Mouse (Mus musculus) erythroblast, embryonic 14.5 days (primary cell): ENCODE results near the gene Hoxb3.

Experiments
- GATA1 ChIP-seq: IDR thresholded peaks from 2 replicates; pipeline ENCODE4 v1.6.1; 2012; ENCODE audit warnings: low read length, inconsistent platforms, mixed read lengths
- TAL1 ChIP-seq: IDR thresholded peaks from 3 replicates; pipeline ENCODE4 v1.6.1; 2012; ENCODE audit warnings: low read length, inconsistent platforms, mixed read lengths

- TF ChIP-seq GATA1, result no peak
- no peak for TF ChIP-seq TAL1
These were observed 5.3 kb upstream of the Hoxb3 start, which contains the start of gene Hoxb4 for GRCm38 (mm10) chr11:96317608-96318367.
